Mouse (Mus musculus) heart, adult 8-10 months (tissue): ENCODE data around the gene Galnt15. TPM values are rescaled to one million over a fixed set of nuclear protein-coding genes. Genes with fewer than 3 reads are reported as not detected.

Source experiments
- DNase-seq: peaks from one replicate; pipeline ENCODE4 v3.0.0; 2022; ENCODE audit warnings: low spot score
- total RNA-seq, 4 experiments: library from RNA; stranded (reverse); gene quantifications; 2 replicates each; pipeline ENCODE4 v1.2.4; 2022

Galnt15 gene
- total RNA-seq, 4 experiments from 2014 or later: 13.9 to 22.2 (median 18.3) TPM

- DNase-seq: no peak
These were observed 7.7 kb downstream of the Galnt15 start for GRCm38 (mm10) chr14:32036482-32036881.

- no peak for DNase-seq
These were observed 9.0 kb downstream of the Galnt15 start for GRCm38 (mm10) chr14:32037661-32038252.

- no peak for DNase-seq
These were observed 13.3 kb downstream of the Galnt15 start for GRCm38 (mm10) chr14:32042108-32042507.

GRCm38 (mm10) chr14:32046357-32046756 is 17.6 kb downstream of the Galnt15 start:
- DNase-seq: no peak

GRCm38 (mm10) chr14:32050171-32050570 is 21.4 kb downstream of the Galnt15 start:
- DNase-seq: no peak

- no peak for DNase-seq
These were observed 25.1 kb downstream of the Galnt15 start for GRCm38 (mm10) chr14:32053895-32054294.

GRCm38 (mm10) chr14:32054788-32055187 is 26.0 kb downstream of the Galnt15 start:
- DNase-seq: no peak

GRCm38 (mm10) chr14:32055781-32056180 is 27.0 kb downstream of the Galnt15 start:
- no peak for DNase-seq

- DNase-seq: peak; percentile 27
These were observed 27.9 kb downstream of the Galnt15 start for GRCm38 (mm10) chr14:32056675-32057074.

GRCm38 (mm10) chr14:32057664-32058063 is 28.9 kb downstream of the Galnt15 start:
- no peak for DNase-seq

GRCm38 (mm10) chr14:32061398-32061797 is 32.6 kb downstream of the Galnt15 start:
- no peak for DNase-seq

GRCm38 (mm10) chr14:32072807-32073206 is 44.0 kb downstream of the Galnt15 start:
- no peak for DNase-seq

- DNase-seq: peak; percentile 71
These were observed 44.5 kb downstream of the Galnt15 start for GRCm38 (mm10) chr14:32073211-32073685.

GRCm38 (mm10) chr14:32073901-32074300 is 45.1 kb downstream of the Galnt15 start:
- DNase-seq: no peak

- peak; percentile 72 for DNase-seq
These were observed 48.2 kb downstream of the Galnt15 start for GRCm38 (mm10) chr14:32076896-32077575.

- DNase-seq: no peak
These were observed 52.2 kb downstream of the Galnt15 start for GRCm38 (mm10) chr14:32081026-32081425.

- DNase-seq: no peak
These were observed 54.1 kb downstream of the Galnt15 start for GRCm38 (mm10) chr14:32082891-32083290.

- DNase-seq: no peak
These were observed 54.7 kb downstream of the Galnt15 start for GRCm38 (mm10) chr14:32083466-32083865.

GRCm38 (mm10) chr14:32084761-32085485 is 56.1 kb downstream of the Galnt15 start, which contains the start of gene Oxnad1:
Gene Oxnad1 (plus strand): TSS chr14:32085374.
- DNase-seq: no peak

GRCm38 (mm10) chr14:32085486-32086201 is 56.9 kb downstream of the Galnt15 start, which contains the start of gene Dph3:
Gene Dph3 (minus strand): TSS chr14:32085729.
- DNase-seq: peak; percentile 99

GRCm38 (mm10) chr14:32086226-32086625 is 57.4 kb downstream of the Galnt15 start:
- no peak for DNase-seq
